Mouse (Mus musculus): ENCODE results near the gene Adgrb3.

DNA sequence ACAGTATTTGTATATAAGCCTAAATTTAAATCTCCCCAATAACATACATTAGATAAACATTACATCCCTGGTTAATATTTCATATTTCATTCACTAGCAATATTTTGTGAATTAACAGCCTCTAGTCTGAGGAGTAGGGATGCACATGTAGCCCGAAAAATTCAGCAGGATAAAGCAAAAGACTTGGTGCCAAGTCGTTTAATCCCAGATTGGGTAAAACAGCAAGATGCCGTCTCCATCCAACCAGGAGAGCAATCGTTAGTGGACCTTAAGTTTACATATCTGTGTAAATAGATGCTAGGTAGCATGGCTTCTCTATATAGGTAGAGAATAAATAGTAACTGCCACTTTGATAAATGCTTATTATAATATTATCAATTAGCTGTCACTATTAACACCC is 52.0 kb downstream of the Adgrb3 start:
- TF ChIP-seq CTCF (conservative IDR thresholded peaks at IDR 0.05; ENCODE audit: low read length) (no peak), POU5F1 (IDR thresholded peaks at IDR 0.05; ENCODE audit: borderline replicate concordance, low read length) (no peak), NANOG (IDR thresholded peaks at IDR 0.05; ENCODE audit: borderline replicate concordance, low read length) (no peak)

All from E14TG2a.4 (cell line).